Mouse (Mus musculus): Measurements from ENCODE around the gene Zfp648. TPM values are rescaled to one million over a fixed set of nuclear protein-coding genes. Genes with fewer than 3 reads are reported as not detected.

Zfp648 gene
- polyA plus RNA-seq (2015; fragmentation: Nextera tagmentation; extraction: Ambion mirVana): 0.25 and 0.33 TPM in 2 replicates

DNA sequence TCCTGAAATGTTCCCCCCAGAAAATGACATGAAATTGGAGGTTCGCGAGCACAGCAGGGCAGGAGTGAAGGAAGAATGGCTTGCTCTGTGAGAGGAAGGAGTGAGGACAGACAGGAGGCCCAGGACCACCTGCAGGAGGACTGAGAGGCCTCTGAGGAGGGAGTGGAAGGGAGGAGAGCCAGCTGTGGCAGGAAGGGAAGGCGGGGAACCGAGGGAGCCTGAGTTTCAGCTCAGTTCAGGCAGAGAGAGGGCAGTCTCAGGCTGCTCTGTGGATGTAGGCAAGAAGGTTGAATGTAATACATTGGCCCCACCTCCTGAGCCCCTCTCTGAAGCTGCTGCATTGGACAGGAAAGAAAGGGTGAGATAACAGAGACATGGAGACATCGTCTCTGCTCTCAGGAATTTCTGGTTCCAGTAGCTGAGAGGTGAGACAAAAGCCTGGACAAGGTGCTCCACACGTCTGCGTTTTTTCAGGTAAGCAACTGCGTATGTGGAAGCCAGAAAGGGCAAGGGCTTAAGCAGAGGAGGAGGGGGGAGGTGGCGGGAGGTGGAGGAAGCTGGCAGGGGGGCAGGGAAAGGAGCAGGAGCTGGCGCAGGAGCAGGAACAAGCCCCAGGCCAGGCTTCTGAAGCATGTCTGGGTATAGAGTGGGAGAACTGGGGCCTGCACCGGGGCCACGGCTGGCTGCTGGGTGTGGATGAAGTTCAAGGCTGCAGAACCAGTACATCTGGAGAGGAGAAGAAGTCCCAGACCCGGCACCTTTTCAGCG, at the start of gene Zfp648:
Gene Zfp648 (plus strand): TSS at position 233 of the 768 bp plus-strand sequence.
- no peak within 1 kb of the TSS for H3K9ac ChIP-seq (ENCODE audit: low read length)
- no peak within 1 kb of the TSS for H3K27ac ChIP-seq (ENCODE audit: low read length)
- H3K36me3 ChIP-seq (ENCODE audit: control insufficient read depth, insufficient read depth, low read length): no peaks in the 10 kb centered on the region
- no peak within 1 kb of the TSS for H3K4me2 ChIP-seq (ENCODE audit: low read depth, low read length)
- no peak within 1 kb of the TSS for H3K4me3 ChIP-seq (ENCODE audit: low read length)
- H3K27me3 ChIP-seq (ENCODE audit: control insufficient read depth, insufficient read depth, low read depth, low read length): peaks cover 32% of the 10 kb centered on the region
- ATAC-seq (ENCODE audit: low read depth): peak; percentile 53; the same call in 1 of the 2 replicates
- no peaks in the 10 kb centered on the region for H3K9me3 ChIP-seq (ENCODE audit: control insufficient read depth, low read length)
- 27% methylated on average over 14 of the region's 14 CpGs for WGBS
- H3K4me1 ChIP-seq (replicated peaks; ENCODE audit: control insufficient read depth, insufficient read depth, low read length): peaks cover 3% of the 10 kb centered on the region; the same call in 1 of the 2 replicates

DNA sequence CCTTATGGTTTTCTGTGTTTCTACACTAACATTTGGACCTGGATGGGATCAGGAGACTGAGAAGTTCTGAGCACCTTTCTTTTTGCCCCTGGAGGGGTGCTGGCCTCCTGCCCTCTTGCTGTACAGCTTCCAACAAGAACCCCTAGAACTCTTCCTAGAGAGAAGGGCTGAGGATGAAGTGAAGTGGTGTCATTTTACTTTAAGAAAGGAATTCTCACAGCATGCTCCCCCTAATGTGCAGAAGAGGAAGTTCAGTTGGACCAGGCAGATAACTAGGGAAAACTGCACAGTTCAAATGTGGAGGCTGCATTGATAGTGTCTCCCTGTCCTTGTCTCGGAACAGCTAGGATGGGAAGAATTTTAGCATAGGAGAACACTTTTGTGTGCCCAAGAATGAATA, 48.4 kb upstream of the Zfp648 start:
- Histone ChIP-seq H3K27ac (ENCODE audit: low read length) (no peak overlapping the region), H3K9ac (ENCODE audit: low read length) (no peak overlapping the region), H3K4me1 (replicated peaks; ENCODE audit: control insufficient read depth, insufficient read depth, low read length) (peaks cover 16% of the 10 kb centered on the region), H3K27me3 (ENCODE audit: control insufficient read depth, insufficient read depth, low read depth, low read length) (peaks cover 7% of the 10 kb centered on the region), H3K4me2 (ENCODE audit: low read depth, low read length) (no peak overlapping the region), H3K9me3 (ENCODE audit: control insufficient read depth, low read length) (no peaks in the 10 kb centered on the region), H3K36me3 (ENCODE audit: control insufficient read depth, insufficient read depth, low read length) (no peaks in the 10 kb centered on the region), H3K4me3 (ENCODE audit: low read length) (no peak overlapping the region)
- no peak for ATAC-seq (ENCODE audit: low read depth)
- 63% methylated on average over 1 of the region's 1 CpGs for WGBS

DNA sequence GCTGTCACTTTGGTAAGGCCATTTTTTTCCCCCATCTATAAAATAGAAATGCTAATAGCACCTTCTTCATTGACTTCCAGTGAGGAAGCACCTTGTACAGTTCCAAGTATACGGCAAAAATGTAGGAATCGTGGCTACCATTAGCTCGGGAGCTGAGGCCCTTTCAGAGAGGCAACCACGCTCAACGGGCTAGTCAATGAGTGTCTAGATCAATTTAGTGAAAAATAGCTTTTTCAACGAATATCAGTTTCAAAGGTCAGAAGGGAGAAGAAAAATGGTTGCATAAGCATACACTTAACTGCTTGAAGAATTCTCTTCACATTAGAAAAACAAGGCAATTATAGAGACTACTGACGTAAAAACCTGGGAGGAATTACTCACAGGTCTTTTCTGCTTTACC, 47.2 kb upstream of the Zfp648 start:
- H3K36me3 ChIP-seq (ENCODE audit: control insufficient read depth, insufficient read depth, low read length): no peaks in the 10 kb centered on the region
- no peaks in the 10 kb centered on the region for H3K9me3 ChIP-seq (ENCODE audit: control insufficient read depth, low read length)
- no peak overlapping the region for H3K27ac ChIP-seq (ENCODE audit: low read length)
- no peak for ATAC-seq (ENCODE audit: low read depth)
- H3K4me2 ChIP-seq (ENCODE audit: low read depth, low read length): no peak overlapping the region
- no peak overlapping the region for H3K9ac ChIP-seq (ENCODE audit: low read length)
- H3K27me3 ChIP-seq (ENCODE audit: control insufficient read depth, insufficient read depth, low read depth, low read length): peaks cover under 1% of the 10 kb centered on the region; the same call in 1 of the 2 replicates
- WGBS: 81% methylated on average over 7 of the region's 7 CpGs
- no peak overlapping the region for H3K4me3 ChIP-seq (ENCODE audit: low read length)
- peaks cover 16% of the 10 kb centered on the region for H3K4me1 ChIP-seq (replicated peaks; ENCODE audit: control insufficient read depth, insufficient read depth, low read length)

DNA sequence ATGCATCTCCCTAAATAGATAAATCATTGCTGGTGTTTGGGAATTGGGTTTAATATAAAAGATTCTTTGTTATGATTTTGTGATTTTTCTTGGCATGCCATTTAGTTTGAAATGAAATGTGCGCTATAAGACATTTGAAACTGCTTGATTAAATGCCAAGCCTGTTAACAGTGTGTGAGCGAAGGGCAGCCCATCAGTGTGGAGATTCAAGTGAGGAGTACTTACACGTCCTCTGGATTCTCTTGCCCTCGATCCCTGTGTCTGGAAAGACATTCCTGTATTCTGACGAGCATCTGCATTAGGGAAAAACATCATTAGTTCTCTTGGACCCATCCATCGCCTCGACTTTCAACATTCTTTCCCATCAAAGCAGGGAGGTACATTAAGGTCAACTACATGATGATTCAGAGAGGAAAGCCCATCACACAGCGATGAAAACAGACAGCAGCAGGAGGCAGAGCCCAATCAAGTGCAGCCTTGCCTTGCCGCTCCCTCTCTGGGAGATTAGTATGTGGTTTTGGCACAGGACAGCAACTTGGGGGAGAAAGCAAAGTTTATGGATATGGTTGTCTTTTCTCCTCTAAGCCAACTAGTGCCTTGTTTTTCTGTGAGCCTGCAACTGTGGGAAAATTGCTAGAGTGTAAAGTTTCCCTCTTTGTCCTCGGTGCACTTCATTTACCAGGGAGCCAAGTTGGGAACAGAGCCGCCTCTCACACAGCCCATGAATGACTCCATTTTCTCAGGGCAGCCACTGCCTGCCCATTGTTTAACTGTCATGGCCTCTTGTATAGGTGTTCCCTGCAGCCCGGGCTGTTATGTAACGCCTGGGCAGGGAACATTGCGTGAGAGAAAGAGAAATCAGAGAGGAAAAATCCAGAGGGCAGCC, 44.6 kb upstream of the Zfp648 start:
- H3K4me2 ChIP-seq (ENCODE audit: low read depth, low read length): no peak overlapping the region
- ATAC-seq (ENCODE audit: low read depth): peak; percentile 60
- 46% methylated on average over 14 of the region's 14 CpGs for WGBS

DNA sequence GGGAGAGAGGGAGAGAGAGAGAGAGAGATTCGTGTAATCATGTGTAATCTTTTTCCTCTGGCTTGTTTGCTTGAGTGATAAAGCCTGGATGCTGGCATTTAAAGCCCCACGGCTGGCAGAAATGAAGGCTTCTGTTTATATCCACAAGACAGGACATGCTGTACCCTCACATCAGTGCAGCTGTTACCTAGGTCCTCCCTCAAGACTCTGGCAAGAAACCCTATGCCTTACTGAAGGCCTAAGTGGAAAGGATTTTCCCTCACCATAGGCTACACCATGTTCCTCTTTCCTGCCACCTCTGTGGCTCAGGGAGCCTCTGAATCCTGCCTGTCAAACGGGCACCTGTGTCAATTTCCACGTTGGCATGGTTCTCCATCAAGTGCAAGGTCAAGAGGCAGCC, 43.9 kb upstream of the Zfp648 start:
- no peak overlapping the region for H3K4me2 ChIP-seq (ENCODE audit: low read depth, low read length)
- no peak overlapping the region for H3K9ac ChIP-seq (ENCODE audit: low read length)
- H3K9me3 ChIP-seq (ENCODE audit: control insufficient read depth, low read length): no peaks in the 10 kb centered on the region
- peaks cover 4% of the 10 kb centered on the region; the same call in 1 of the 2 replicates for H3K4me1 ChIP-seq (replicated peaks; ENCODE audit: control insufficient read depth, insufficient read depth, low read length)
- H3K4me3 ChIP-seq (ENCODE audit: low read length): no peak overlapping the region
- no peaks in the 10 kb centered on the region for H3K27me3 ChIP-seq (ENCODE audit: control insufficient read depth, insufficient read depth, low read depth, low read length)
- no peaks in the 10 kb centered on the region for H3K36me3 ChIP-seq (ENCODE audit: control insufficient read depth, insufficient read depth, low read length)
- WGBS: 29% methylated on average over 4 of the region's 4 CpGs
- no peak overlapping the region for H3K27ac ChIP-seq (ENCODE audit: low read length)
- ATAC-seq (ENCODE audit: low read depth): peak; percentile 31

More for the DNA sequence above, 44.6 kb upstream of the Zfp648 start:
- peak overlapping the region; percentile 3 for H3K27ac ChIP-seq (ENCODE audit: low read length)
- no peaks in the 10 kb centered on the region for H3K36me3 ChIP-seq (ENCODE audit: control insufficient read depth, insufficient read depth, low read length)
- H3K4me1 ChIP-seq (replicated peaks; ENCODE audit: control insufficient read depth, insufficient read depth, low read length): peaks cover 4% of the 10 kb centered on the region; the same call in 1 of the 2 replicates
- H3K9ac ChIP-seq (ENCODE audit: low read length): no peak overlapping the region
- H3K4me3 ChIP-seq (ENCODE audit: low read length): no peak overlapping the region
- H3K27me3 ChIP-seq (ENCODE audit: control insufficient read depth, insufficient read depth, low read depth, low read length): no peaks in the 10 kb centered on the region
- no peaks in the 10 kb centered on the region for H3K9me3 ChIP-seq (ENCODE audit: control insufficient read depth, low read length)

DNA sequence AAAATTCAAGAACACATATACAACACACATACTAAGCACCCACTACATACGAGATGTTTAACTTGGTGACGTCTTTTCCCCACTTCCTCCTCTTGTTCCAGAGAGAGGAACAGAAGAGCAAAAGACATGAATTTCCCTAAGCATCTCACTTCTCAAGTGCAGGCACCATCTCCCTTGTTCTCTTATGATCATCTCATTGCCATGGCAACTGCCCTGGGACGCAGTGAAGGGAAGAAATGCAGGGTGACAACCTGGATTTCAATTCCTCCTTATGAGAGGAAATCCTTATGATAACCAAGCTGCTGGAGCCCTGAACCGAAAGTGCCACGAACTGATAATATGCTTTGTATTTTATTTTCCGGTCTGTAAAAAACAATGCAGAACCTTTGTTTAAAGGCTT, 33.3 kb upstream of the Zfp648 start:
- 74% methylated on average over 6 of the region's 6 CpGs for WGBS

DNA sequence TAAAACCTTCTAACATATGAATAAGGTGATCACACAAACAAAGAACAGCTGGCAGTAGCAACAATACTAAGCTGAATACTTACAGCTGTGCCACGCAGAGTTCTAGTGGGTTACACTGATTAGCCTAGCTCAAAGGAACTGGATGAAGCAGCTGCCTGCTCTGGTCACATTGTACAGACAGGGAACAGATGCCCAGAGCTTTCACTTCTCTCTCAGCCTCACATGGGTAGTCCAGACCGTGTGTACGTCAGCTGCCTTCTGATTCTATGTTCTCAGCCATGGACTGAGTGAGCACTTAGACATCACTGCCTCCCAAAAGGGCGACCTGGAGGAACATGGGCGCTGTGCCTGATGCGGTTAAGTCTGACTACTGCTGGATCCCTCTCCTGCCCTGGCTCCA, 25.7 kb upstream of the Zfp648 start:
- Histone ChIP-seq H3K27me3 (ENCODE audit: control insufficient read depth, insufficient read depth, low read depth, low read length) (no peaks in the 10 kb centered on the region), H3K4me3 (ENCODE audit: low read length) (no peak overlapping the region), H3K36me3 (ENCODE audit: control insufficient read depth, insufficient read depth, low read length) (no peaks in the 10 kb centered on the region), H3K9ac (ENCODE audit: low read length) (no peak overlapping the region), H3K4me2 (ENCODE audit: low read depth, low read length) (no peak overlapping the region), H3K4me1 (replicated peaks; ENCODE audit: control insufficient read depth, insufficient read depth, low read length) (no peaks in the 10 kb centered on the region), H3K9me3 (ENCODE audit: control insufficient read depth, low read length) (no peaks in the 10 kb centered on the region), H3K27ac (ENCODE audit: low read length) (no peak overlapping the region)
- no peak for ATAC-seq (ENCODE audit: low read depth)
- WGBS: 77% methylated on average over 6 of the region's 6 CpGs

More for the DNA sequence above, 33.3 kb upstream of the Zfp648 start:
- no peak overlapping the region for H3K27ac ChIP-seq (ENCODE audit: low read length)
- H3K4me3 ChIP-seq (ENCODE audit: low read length): no peak overlapping the region
- ATAC-seq (ENCODE audit: low read depth): no peak
- no peaks in the 10 kb centered on the region for H3K9me3 ChIP-seq (ENCODE audit: control insufficient read depth, low read length)
- H3K9ac ChIP-seq (ENCODE audit: low read length): no peak overlapping the region
- no peaks in the 10 kb centered on the region for H3K27me3 ChIP-seq (ENCODE audit: control insufficient read depth, insufficient read depth, low read depth, low read length)
- no peaks in the 10 kb centered on the region for H3K36me3 ChIP-seq (ENCODE audit: control insufficient read depth, insufficient read depth, low read length)
- no peak overlapping the region for H3K4me2 ChIP-seq (ENCODE audit: low read depth, low read length)
- no peaks in the 10 kb centered on the region for H3K4me1 ChIP-seq (replicated peaks; ENCODE audit: control insufficient read depth, insufficient read depth, low read length)

DNA sequence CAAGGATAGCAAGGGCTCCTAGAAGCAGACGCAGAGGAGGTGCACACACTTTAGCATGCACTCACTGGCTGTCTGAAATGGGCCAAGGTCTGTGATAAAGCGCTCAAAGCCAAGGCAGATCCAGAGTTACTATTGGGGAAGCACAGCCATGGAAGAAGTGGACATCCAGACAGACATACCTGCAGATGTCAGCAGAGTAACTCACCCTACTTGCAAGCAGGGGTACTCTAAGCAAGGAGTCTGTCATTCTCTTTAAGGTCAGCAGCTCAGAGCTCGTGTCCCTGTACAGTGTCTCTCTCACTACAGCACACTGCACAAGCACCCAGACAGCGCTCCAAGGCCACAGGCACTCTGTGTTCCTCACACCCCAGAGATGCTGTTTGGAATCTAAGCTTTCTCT, 23.2 kb upstream of the Zfp648 start:
- H3K27ac ChIP-seq (ENCODE audit: low read length): no peak overlapping the region
- no peaks in the 10 kb centered on the region for H3K36me3 ChIP-seq (ENCODE audit: control insufficient read depth, insufficient read depth, low read length)
- no peak overlapping the region for H3K4me2 ChIP-seq (ENCODE audit: low read depth, low read length)
- no peaks in the 10 kb centered on the region for H3K27me3 ChIP-seq (ENCODE audit: control insufficient read depth, insufficient read depth, low read depth, low read length)
- H3K9me3 ChIP-seq (ENCODE audit: control insufficient read depth, low read length): no peaks in the 10 kb centered on the region
- H3K4me3 ChIP-seq (ENCODE audit: low read length): no peak overlapping the region
- WGBS: 81% methylated on average over 4 of the region's 4 CpGs
- no peaks in the 10 kb centered on the region for H3K4me1 ChIP-seq (replicated peaks; ENCODE audit: control insufficient read depth, insufficient read depth, low read length)
- no peak for ATAC-seq (ENCODE audit: low read depth)
- no peak overlapping the region for H3K9ac ChIP-seq (ENCODE audit: low read length)

DNA sequence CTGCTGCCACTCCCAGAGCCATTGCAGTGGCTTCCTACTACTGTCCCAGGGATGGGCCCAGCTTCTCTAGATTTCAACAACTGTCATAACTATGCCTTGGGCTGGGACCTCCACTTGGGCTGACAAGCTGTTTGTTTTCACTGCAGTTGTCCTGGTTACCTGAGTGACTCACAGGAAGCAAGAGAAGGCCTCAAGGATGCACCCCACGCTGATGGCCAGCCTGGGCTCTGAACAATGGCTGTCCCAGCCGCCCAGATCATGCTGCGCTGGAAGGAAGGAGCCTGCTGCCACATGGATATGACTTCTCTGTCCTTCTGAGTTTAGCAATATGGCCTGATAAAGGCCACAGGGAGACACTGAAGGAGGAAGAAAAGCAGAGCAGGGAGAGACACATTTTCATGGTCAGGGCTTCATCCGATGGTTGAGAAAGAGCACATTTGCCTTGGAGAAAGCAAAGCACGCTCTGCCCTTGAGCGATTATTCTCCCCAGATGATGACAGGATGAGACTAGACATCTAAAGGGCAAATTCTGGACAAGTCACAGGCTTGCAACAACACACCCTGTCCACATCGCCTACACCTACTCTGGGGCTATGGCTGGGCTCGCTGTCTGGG, 22.3 kb upstream of the Zfp648 start:
- 77% methylated on average over 8 of the region's 8 CpGs for WGBS
- Histone ChIP-seq H3K4me2 (ENCODE audit: low read depth, low read length) (no peak overlapping the region), H3K27me3 (ENCODE audit: control insufficient read depth, insufficient read depth, low read depth, low read length) (no peaks in the 10 kb centered on the region), H3K27ac (ENCODE audit: low read length) (no peak overlapping the region), H3K9me3 (ENCODE audit: control insufficient read depth, low read length) (no peaks in the 10 kb centered on the region), H3K36me3 (ENCODE audit: control insufficient read depth, insufficient read depth, low read length) (no peaks in the 10 kb centered on the region), H3K4me1 (replicated peaks; ENCODE audit: control insufficient read depth, insufficient read depth, low read length) (no peaks in the 10 kb centered on the region), H3K4me3 (ENCODE audit: low read length) (no peak overlapping the region), H3K9ac (ENCODE audit: low read length) (no peak overlapping the region)
- no peak for ATAC-seq (ENCODE audit: low read depth)

Measured in lung, embryonic 16.5 days (tissue).